Mouse (Mus musculus) E14TG2a.4 (cell line): ENCODE results near the gene Jade3.

Experiments
- CTCF ChIP-seq: conservative IDR thresholded peaks from 2 replicates; pipeline ENCODE4 v1.5.1; 2014; ENCODE audit warnings: low read length
- NANOG ChIP-seq: IDR thresholded peaks from 2 replicates; pipeline ENCODE4 v1.6.1; 2014; ENCODE audit warnings: borderline replicate concordance, low read length, mixed read lengths
- POU5F1 ChIP-seq: IDR thresholded peaks from 2 replicates; pipeline ENCODE4 v1.6.1; 2014; ENCODE audit warnings: low read length, borderline replicate concordance

DNA sequence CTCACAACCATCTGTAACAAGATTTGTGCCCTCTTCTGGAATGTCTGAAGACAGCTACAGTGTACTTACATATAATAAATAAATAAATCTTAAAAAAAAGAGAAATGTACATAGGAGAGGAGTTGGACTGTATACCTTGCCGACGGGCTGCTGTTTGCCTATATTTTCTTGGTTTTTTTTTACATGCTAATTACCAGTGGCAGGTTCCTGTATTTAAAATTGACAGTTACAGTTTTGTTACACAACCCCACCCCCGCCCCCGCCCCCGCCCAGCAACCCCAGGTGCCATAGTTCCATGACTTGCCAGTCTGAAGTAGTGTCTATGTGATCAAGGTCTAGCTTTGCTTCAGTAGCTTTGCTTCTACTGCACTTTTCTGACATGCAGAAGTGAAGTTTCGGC is 43.2 kb upstream of the Jade3 start:
- TF ChIP-seq CTCF (no peak), POU5F1 (no peak), NANOG (no peak)
